Mouse (Mus musculus): ENCODE measurements around the gene Tepsin. TPM values are rescaled to one million over a fixed set of nuclear protein-coding genes. Genes with fewer than 3 reads are reported as not detected.

Gene Tepsin
- polyA plus RNA-seq, 2 experiments from 2014 or later: 9.2 to 12.1 TPM

GRCm38 (mm10) chr11:120063326-120063725 is 35.2 kb downstream of the Tepsin start:
- ATAC-seq: no peak

DNA sequence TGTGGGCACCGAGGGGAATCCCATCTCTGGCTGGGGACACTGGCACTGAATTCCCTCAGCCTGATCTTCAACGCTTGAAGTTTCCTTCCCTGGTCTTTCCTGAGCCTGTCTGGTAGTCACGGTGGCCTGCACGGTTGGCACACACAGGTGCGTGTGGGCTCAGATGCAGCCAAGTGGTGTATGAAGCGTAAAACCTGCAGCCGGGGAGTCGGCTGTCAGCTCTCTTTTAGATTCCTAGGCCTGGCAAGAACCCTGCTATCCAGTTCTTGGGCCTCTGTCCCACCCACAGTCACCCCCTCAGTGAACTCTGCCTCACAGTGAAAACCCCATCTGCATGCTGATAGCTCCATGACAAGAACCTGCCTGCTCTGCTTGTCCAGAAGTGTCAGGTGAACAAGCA is 37.9 kb downstream of the Tepsin start:
- ATAC-seq: no peak

DNA sequence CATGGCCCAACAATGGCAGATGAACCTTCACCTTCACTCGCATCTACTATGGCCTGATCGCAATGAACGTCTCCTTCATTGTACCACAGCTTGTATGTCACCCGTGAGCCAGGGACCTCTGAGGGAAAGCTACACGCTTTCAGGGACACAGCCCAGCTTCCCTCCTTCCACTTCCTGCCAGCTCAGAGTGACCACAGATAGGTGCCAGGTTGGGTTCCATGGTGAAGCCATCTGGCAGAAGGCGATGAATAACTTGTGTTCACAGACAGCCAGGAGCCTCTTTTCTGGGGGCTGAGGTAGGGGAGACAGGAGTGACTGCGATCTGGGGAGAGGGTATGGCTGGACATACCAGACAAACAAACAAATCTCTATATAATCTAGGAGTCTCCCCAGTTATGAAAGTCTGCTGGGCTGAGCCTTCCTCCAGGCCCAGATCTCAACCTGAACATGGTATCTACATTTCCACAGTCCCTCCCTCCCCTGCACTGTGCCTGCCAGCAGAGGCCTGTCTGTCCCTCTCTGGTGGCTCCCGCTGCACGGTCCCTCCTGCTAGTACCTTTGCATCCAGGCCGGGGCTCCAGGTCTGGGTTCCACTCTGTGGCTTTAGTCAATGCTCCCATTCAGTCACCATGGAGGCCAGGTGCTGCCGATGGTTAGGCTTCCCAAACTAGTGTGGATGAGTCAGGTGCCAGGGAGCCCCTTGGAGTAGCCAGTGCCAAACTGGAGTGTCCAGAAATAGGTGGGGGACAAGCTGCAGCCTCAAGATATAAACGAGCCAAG is 42.4 kb downstream of the Tepsin start:
- no peak for ATAC-seq

DNA sequence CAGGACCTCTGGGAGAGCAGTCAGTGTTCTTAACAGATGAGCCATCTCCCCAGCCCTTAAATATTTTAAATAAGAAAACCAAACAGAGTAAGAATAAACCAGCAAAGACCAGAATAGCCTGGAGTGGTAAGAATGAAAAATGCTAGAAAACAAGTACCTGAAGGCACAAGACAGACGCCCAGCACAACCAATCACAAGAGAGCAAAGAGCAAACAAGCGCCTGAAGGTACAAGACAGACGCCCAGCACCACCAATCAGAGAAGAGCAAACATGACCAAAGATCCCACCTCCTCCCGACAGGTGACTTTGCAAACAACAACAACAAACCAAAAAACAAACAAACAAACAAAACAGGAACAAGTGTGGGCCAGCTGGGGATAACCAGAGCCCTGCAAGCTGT is 44.7 kb downstream of the Tepsin start:
- no peak for ATAC-seq

GRCm38 (mm10) chr11:120052274-120052673 is 46.3 kb downstream of the Tepsin start:
- no peak for ATAC-seq

DNA sequence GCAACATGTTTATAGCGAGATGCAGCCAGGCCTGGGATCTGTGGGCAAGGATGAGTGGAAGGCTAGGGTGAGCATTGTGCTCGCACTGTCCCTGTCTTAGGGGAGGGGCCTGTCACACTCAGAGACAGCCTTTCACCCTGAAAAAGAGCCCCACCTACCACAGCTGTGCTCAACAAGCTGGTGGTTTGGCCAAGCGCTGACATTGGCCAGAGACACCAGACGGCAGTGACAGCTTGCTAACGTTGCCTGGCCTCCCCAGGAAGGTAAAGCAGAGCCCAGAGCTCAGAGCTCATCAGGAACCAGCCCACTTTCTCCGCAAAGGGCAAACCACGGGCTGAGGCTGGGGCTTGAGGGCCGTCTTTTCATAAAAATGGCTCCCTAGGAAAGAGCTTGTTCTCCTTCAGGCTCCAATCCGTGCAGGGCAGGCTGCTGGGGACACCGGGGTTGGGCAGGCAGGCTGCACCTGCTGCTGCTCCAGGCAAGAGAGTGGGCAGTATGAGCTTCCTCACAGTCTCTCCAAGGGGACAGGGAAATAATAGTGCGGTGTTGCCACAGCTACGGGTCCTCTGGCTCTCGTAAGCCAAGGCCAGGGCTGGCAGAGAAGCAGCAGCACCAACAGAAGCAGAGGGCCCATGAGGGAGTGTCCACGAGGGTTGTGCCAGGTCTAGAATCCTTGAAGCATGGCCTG is 47.3 kb downstream of the Tepsin start:
- ATAC-seq: no peak

GRCm38 (mm10) chr11:120049067-120049466 is 49.5 kb downstream of the Tepsin start:
- no peak for ATAC-seq

- no peak for ATAC-seq
Measured at GRCm38 (mm10) chr11:120048252-120048556, 50.3 kb downstream of the Tepsin start.

- no peak for ATAC-seq
Measured at GRCm38 (mm10) chr11:120047531-120048251, 50.8 kb downstream of the Tepsin start.

GRCm38 (mm10) chr11:120046553-120047191 is 51.9 kb downstream of the Tepsin start, which contains the start of gene Aatk:
Gene Aatk, minus strand, starts transcription at chr11:120047167.
- ATAC-seq: no peak

- ATAC-seq: no peak
Measured at GRCm38 (mm10) chr11:120045839-120046552, 52.5 kb downstream of the Tepsin start.

DNA sequence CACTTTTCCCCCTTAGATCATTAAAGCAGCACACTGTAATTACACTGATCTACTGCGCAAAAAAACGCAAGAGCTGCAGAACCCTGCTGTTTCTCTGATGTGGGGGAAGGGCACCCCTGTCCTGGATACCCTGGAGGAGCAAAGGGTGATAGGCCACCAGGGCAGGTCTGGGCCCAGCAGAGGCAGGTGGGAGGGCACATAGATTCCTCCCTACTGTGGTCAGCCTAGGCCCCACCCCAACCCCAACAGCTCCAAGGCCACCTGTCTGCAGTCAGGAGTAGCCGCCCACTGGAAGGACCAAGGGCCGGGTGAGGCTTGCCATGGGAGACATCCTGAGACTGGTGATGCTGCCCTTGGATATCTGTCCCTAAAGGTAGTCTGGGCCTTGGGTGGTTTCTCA is 53.2 kb downstream of the Tepsin start:
- no peak for ATAC-seq

DNA sequence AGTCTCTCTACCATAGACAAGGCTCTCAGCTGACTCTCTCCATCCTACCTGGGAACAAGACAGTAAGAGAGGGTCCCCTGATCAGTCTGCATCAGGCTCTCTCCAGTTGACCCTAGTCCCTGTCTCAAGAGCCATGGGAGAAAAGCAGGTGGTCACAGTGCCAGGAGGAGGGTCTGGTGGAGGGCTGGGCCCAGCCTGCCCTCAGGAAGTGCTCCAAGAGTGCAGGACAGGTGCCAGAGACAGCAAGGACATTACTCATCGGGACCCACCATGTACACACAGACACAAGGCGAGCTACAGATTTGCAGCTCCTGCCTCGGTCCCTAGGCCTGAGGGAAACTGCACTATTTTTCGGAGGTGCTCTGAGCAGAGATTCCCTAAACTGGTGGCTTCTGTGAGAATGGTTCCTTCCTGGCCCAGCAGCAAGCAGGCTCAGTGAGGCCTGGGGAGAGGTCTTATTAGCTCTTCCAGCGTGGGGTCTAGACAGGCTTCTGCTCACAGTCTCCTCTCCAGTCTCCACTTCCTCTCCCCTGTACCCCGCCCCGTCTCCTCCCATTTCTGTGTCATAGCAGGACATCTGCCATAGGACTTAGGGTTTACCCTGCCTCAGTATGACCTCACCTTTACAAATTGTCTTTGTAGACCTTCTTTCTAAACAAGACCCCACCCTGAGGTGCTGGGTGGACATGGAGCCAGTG is 56.2 kb downstream of the Tepsin start:
- no peak for ATAC-seq

DNA sequence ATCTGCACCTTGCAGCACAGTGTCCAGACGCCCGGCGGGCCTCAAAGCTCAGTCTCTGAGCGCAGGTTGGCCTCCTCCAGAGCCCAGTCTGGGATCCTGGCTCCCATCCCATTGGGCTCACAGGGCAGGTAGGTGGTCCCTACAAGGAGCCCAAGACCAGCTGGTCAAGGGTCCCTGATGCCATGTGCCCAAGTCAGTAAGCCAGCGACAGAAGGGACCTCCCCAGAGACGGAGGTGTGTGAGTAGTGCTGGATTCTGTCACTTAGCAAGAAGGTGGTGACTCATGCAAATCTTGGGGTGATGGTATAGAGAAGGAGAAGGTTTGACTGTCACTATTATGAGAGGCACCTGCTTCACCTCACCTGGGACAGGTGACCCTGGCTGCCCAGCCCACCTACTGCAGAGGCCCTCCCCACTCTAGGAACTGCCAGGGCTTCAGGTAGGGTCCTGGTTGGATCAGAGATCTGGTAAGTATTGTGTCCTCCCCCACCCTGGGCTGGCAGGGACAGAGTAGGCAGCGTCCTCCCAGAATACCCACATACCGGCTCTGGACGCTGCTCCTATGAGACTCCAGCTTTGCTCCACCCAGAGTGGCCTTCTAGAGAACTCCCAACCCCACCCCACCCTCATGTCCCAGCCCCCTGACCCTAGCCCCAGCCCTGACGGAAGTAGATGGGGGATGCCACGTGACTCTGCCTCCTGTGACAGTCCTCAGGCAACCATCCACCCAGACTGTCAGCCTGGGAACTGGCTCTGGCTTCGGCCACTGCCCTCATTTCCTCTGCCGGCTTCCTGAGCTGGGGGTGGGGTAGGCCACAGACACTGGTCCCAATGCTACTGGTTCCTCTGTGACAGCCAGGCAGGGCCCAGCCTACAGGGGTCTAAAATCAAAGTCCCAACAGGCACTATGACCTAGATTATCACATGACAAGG is 57.1 kb downstream of the Tepsin start:
- ATAC-seq: no peak

Other genes starting within 250 kb of the Tepsin start
- gene Chmp6, start 185.3 kb downstream of the Tepsin start, polyA plus RNA-seq (2017; shearing (Covaris generic)): 10 to 100 TPM; 46.8 to 64.7 TPM
- 10 to 100 TPM in 1 of 2 experiments, 1 to 10 TPM in 1; 7.9 to 11.5 TPM for gene Baiap2, start 156.0 kb downstream of the Tepsin start, polyA plus RNA-seq (2017; shearing (Covaris generic))
- gene Aatk, start 51.6 kb downstream of the Tepsin start, polyA plus RNA-seq (2017; shearing (Covaris generic)): not detected
- gene Cep131, start 11.9 kb downstream of the Tepsin start, polyA plus RNA-seq (2017; shearing (Covaris generic)): under 1 TPM in 1 of 2 experiments, not detected in 1; 0.47 TPM
- gene Ndufaf8, start 197 bp upstream of the Tepsin start, polyA plus RNA-seq (2017; shearing (Covaris generic)): 10 to 100 TPM; 77.9 to 85.0 TPM
- 10 to 100 TPM; 34.8 to 49.2 TPM for gene Slc38a10, start 52.6 kb upstream of the Tepsin start, polyA plus RNA-seq (2017; shearing (Covaris generic))
- not detected for gene Bahcc1, start 134.2 kb upstream of the Tepsin start, polyA plus RNA-seq (2017; shearing (Covaris generic))
- gene Actg1, start 249.8 kb upstream of the Tepsin start, polyA plus RNA-seq (2017; shearing (Covaris generic)): 1,000 to 10,000 TPM; 2,387 to 3,192 TPM